Mouse (Mus musculus) heart, embryonic 14.5 days (tissue): ENCODE measurements around the gene Ccnd3. TPM values are rescaled to one million over a fixed set of nuclear protein-coding genes. Genes with fewer than 3 reads are reported as not detected.
"Not testable (repeated sequence)": the region's sequence is repeated elsewhere in the genome, so short reads cannot be mapped to it uniquely, and the experiment has no call there.

Experiments used
- ATAC-seq: fragments of 200-750 bp; cut with Nextera tagmentation; 2 replicates; pipeline ENCODE4 v1.8.0; 2017; ENCODE audit warnings: low read depth, moderate TSS enrichment; ENCODE audit not compliant: insufficient number of reproducible peaks, insufficient read depth, low FRiP score
- H3K27ac ChIP-seq, 2 experiments: fragments of 200-500 bp in 1 of 2; fragments of 300-500 bp in 1 of 2; sonication (generic) in 1 of 2; replicated peaks in 1 of 2; 2 replicates each; pipeline ENCODE4 v1.5.1; 2012 to 2014; ENCODE audit warnings: low read depth in 2 of 2, low read length in 2 of 2, control low read depth in 1 of 2, mild to moderate bottlenecking in 1 of 2, mixed read lengths in 1 of 2; ENCODE audit not compliant: control insufficient read depth in 1 of 2, insufficient read depth in 1 of 2
- H3K27me3 ChIP-seq: fragments of 300-500 bp; sonication (generic); 2 replicates; pipeline ENCODE4 v1.6.1; 2014; ENCODE audit warnings: mild to moderate bottlenecking, low read length, control low read depth; ENCODE audit not compliant: control insufficient read depth, insufficient read depth
- H3K36me3 ChIP-seq: fragments of 300-500 bp; sonication (generic); 2 replicates; pipeline ENCODE4 v1.6.1; 2014; ENCODE audit warnings: mild to moderate bottlenecking, control low read depth, low read length, mixed read lengths; ENCODE audit not compliant: control insufficient read depth, insufficient read depth
- H3K4me1 ChIP-seq, 2 experiments: fragments of 200-500 bp in 1 of 2; fragments of 300-500 bp in 1 of 2; sonication (generic) in 1 of 2; 2 replicates each; pipeline ENCODE4 v1.6.1; 2012 to 2014; ENCODE audit warnings: low read length in 2 of 2, control low read depth in 1 of 2, mixed read lengths in 1 of 2; ENCODE audit not compliant: control insufficient read depth in 2 of 2, insufficient read depth in 2 of 2
- H3K4me2 ChIP-seq: fragments of 300-500 bp; sonication (generic); 2 replicates; pipeline ENCODE4 v1.6.1; 2014; ENCODE audit warnings: mild to moderate bottlenecking, low read length
- H3K4me3 ChIP-seq, 2 experiments: fragments of 200-500 bp in 1 of 2; fragments of 300-500 bp in 1 of 2; sonication (generic) in 1 of 2; 2 replicates each; pipeline ENCODE4 v1.5.1; 2012 to 2014; ENCODE audit warnings: low read length in 2 of 2, mild to moderate bottlenecking in 2 of 2, control low read depth in 1 of 2, low read depth in 1 of 2, moderate library complexity in 1 of 2; ENCODE audit not compliant: control insufficient read depth in 1 of 2, insufficient read depth in 1 of 2
- H3K9ac ChIP-seq: fragments of 300-500 bp; sonication (generic); 2 replicates; pipeline ENCODE4 v1.6.1; 2014; ENCODE audit warnings: mild to moderate bottlenecking, low read length
- H3K9me3 ChIP-seq: fragments of 300-500 bp; sonication (generic); 2 replicates; pipeline ENCODE4 v1.6.1; 2016; ENCODE audit warnings: low read length, control low read depth; ENCODE audit not compliant: control insufficient read depth
- WGBS: fragments of 180-500 bp; shearing (Covaris S2); extraction: QIAGEN DNeasy Blood & Tissue Kit; methylation state at CpG from one replicate; pipeline ENCODE4 v1.1.7; 2014; 5-methylcytosine and 5-hydroxymethylcytosine counted together
- polyA plus RNA-seq: library from polyadenylated mRNA; unstranded; fragments of >200 nt; fragmentation: Nextera tagmentation; extraction: Ambion mirVana; gene quantifications from 2 replicates; pipeline ENCODE4 v1.2.1, GENCODE M21; 2014

Gene Ccnd3
- polyA plus RNA-seq, 1 experiment from 2014 or later = 469 TPM

DNA sequence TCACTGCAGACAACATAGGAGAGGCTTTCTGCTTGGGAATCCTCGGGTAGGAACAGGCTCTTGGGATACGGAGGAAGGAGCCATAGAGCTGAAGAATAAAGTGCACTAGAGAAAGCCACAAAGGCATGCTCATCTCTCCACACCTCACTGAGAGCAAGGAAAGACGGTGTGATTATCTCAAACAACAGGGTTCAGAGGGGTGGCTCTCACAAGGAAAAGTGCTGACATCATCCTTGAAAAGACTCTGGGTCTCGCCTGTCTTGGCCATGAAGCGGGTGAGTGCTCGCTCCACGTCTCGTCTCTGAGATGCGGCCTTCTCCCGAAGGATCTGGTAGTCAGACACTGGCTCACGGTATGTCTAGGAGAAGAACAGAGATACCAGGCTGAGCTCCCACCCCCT is 10.7 kb upstream of the Ccnd3 start:
- Histone ChIP-seq H3K27me3 (no peaks in the 10 kb centered on the region), H3K4me2 (no peak overlapping the region), H3K4me1 (no peaks in the 10 kb centered on the region), H3K4me3 (no peak overlapping the region), H3K9ac (no peak overlapping the region), H3K36me3 (peaks cover 96% of the 10 kb centered on the region), H3K9me3 (no peaks in the 10 kb centered on the region), H3K27ac (no peak overlapping the region)
- no peak for ATAC-seq
- 81% methylated on average over 11 of the region's 11 CpGs for WGBS

DNA sequence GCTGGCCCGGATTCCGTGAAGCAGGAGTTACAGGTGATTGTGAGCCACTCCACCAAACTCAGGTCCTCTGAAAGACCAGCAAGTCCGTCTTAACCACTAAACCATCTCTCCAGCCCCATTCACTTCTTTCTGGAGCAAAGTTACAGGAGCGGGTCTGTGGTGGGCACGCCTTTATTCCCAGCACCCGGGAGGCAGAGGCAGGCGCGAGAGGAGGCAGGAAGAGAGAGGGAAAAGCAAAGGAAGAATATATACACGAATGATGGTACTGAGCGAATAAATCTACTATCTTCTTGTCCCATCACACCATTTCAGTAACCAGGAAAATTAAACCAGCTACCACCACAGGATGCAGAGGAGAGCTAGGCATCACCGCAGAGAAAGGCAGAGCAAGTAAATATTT is 3.3 kb upstream of the Ccnd3 start:
- Histone ChIP-seq H3K9me3 (no peaks in the 10 kb centered on the region), H3K36me3 (peaks cover 42% of the 10 kb centered on the region), H3K27me3 (no peaks in the 10 kb centered on the region), H3K4me2 (peak overlapping the region; percentile 93), H3K4me1 (peaks cover 17 to 19% of the 10 kb centered on the region in 2 experiments), H3K9ac (peak overlapping the region; percentile 89), H3K4me3 (peak overlapping the region; percentile 73 to 85), H3K27ac (no peak overlapping the region)
- no peak for ATAC-seq
- 7% methylated on average over 11 of the region's 11 CpGs for WGBS

DNA sequence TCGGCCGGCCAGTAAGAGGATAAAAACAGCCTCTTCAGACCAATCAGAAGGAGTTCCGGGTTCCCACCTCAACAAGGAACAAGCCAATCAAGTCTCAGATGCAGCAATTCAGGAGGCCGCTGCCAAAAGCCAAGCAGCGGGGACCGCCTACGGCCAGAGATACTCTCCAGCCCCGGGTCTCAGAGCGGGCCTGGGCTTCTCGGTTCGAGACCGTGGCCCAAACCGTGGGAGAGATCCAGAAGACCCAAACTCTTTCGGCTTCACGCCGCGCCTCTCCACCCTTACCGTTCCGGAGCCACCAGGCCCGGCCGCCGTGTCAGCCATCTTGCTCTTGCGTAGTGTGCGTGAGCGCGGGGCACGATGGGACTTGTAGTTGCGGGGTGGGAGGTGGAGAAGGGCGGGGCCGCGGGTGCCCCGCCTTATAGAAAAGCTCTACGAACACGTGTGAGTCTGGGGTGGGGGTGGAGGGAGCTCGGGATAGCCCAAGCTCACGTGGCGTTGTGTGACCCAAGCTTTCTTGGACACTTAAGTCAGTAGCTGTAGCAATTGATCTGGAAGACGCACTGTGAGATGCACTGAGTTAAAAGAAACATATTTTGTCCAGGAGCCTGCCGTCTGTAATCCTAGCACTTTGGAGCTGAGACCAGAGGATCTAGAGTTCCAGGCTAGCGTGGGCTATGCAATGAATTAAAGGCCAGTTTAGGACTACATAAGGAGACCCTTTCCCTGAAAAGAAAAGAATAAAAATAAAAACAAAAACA is 2.7 kb upstream of the Ccnd3 start, which contains the start of gene Taf8:
Taf8 (minus strand) TSS at position 347 of the 761 bp plus-strand sequence.
- Histone ChIP-seq H3K4me1 (peaks cover 17 to 19% of the 10 kb centered on the region in 2 experiments), H3K9ac (peak within 1 kb of the TSS; percentile 89), H3K27me3 (no peaks in the 10 kb centered on the region), H3K36me3 (peaks cover 37% of the 10 kb centered on the region), H3K9me3 (no peaks in the 10 kb centered on the region), H3K4me3 (peak within 1 kb of the TSS; percentile 73 to 85), H3K27ac (peak within 1 kb of the TSS; percentile 68 to 82), H3K4me2 (peak within 1 kb of the TSS; percentile 93)
- ATAC-seq = peak; percentile 89
- WGBS = 3% methylated on average over 40 of the region's 40 CpGs

DNA sequence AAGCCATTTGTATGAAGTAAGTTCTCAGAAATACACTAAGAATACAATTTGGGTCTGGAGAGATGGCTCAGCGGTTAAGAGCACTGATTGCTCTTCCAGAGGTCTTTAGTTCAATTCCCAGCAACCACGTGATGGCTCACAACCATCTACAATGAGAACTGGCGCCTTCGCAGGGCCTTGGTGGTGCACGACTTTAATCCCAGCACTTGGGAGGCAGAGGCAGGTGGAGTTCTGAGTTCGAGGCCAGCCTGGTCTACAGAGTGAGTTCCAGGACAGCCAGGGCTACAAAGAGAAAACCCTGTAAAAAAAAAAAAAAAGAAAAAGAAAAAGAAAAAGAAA is 2.2 kb upstream of the Ccnd3 start:
- WGBS = 78% methylated on average over 6 of the region's 6 CpGs
- peak overlapping the region; percentile 93 for H3K4me2 ChIP-seq
- H3K9me3 ChIP-seq, ATAC-seq, H3K27me3 ChIP-seq: not testable (repeated sequence)
- H3K36me3 ChIP-seq = peaks cover 32% of the 10 kb centered on the region
- H3K4me3 ChIP-seq = peak overlapping the region in 1 of 2 experiments; percentile 73; a peak in 1 of 4 replicates
- H3K27ac ChIP-seq = peak overlapping the region in 1 of 2 experiments; percentile 82; a peak in 1 of 4 replicates
- H3K9ac ChIP-seq = peak overlapping the region; percentile 89; the same call in 1 of the 2 replicates
- peaks cover 20 to 25% of the 10 kb centered on the region in 2 experiments for H3K4me1 ChIP-seq

DNA sequence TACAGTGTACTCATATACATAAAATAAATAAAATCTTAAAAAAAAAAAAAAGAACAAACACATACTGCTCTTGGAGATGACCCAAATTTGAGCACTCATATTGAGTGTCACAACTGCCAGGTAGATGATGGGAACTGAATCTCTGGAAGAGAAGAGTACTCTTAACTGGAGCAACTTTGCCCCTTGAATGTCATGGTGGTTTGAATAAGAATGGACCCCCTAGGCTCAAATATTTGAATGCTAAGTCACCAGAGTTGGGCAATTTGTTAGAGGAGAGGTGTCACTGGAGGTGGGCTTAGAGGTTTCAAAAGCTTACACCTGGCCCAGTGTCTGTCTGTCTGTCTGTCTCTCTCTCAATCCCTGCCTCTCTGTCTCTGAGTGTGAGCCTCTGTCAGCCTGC is 1.2 kb upstream of the Ccnd3 start:
- peaks cover 27 to 33% of the 10 kb centered on the region in 2 experiments for H3K4me1 ChIP-seq
- no peak overlapping the region for H3K27ac ChIP-seq
- H3K9me3 ChIP-seq = no peaks in the 10 kb centered on the region
- no peak overlapping the region for H3K4me3 ChIP-seq
- H3K9ac ChIP-seq = no peak overlapping the region
- no peak overlapping the region for H3K4me2 ChIP-seq
- no peak for ATAC-seq
- no peaks in the 10 kb centered on the region for H3K27me3 ChIP-seq
- H3K36me3 ChIP-seq = peaks cover 24% of the 10 kb centered on the region

DNA sequence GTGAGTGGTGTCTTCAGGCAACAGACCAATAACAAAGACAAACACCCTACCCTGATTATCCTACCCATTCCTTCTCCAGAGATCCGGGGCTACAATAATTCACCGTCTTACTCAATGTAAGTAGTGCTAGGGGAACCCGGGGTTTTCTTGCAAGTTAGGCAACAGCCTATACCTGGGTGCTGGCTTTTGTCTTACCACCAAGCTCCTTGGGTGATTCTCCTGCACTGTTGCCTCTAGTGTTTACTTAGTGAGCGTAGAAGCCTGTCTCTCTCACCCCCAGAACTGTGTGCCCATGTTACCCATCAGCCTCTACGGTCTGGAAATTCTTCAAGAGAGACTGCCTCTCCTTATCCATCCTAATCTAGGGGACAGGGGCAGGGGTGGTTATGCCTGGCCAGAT is 623 bp upstream of the Ccnd3 start:
- peak overlapping the region; percentile 81 for H3K9ac ChIP-seq
- no peaks in the 10 kb centered on the region for H3K9me3 ChIP-seq
- peaks cover 27 to 37% of the 10 kb centered on the region in 2 experiments for H3K4me1 ChIP-seq
- no peak for ATAC-seq
- H3K4me3 ChIP-seq = peak overlapping the region; percentile 43 to 53
- WGBS = 66% methylated on average over 5 of the region's 5 CpGs
- H3K27me3 ChIP-seq = no peaks in the 10 kb centered on the region
- H3K4me2 ChIP-seq = peak overlapping the region; percentile 89
- peaks cover 19% of the 10 kb centered on the region for H3K36me3 ChIP-seq
- H3K27ac ChIP-seq = no peak overlapping the region

DNA sequence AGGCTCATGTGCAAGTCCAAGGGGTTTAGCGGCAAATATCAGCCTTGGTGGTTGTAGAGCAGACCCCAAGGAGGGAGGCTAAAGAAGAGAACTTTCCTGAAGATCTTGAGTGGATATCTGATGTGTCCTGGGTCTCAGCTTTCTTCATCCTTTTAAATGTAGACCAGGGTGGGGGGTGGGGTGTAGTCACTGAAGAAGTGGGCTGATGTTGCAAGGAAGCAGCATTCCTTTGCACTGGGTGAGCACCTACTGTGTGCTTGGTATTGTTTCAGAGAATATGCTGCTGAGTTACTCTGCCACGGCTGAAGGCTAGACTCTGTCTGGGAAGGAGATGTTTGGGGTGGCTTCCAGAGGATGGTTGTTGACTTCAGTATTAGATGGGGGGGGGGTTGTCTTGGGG is 715 bp downstream of the Ccnd3 start:
- Histone ChIP-seq H3K9ac (peak overlapping the region; percentile 81), H3K4me3 (peak overlapping the region; percentile 43 to 53), H3K36me3 (peaks cover 5% of the 10 kb centered on the region), H3K27me3 (no peaks in the 10 kb centered on the region), H3K9me3 (no peaks in the 10 kb centered on the region), H3K27ac (peak overlapping the region in 1 of 2 experiments; percentile 53; a peak in 1 of 4 replicates), H3K4me1 (peaks cover 27 to 39% of the 10 kb centered on the region in 2 experiments), H3K4me2 (peak overlapping the region; percentile 89)
- 76% methylated on average over 2 of the region's 2 CpGs for WGBS
- ATAC-seq = no peak
